Mouse (Mus musculus) Patski (cell line): ENCODE data around the gene Pdcd1. TPM values are rescaled to one million over a fixed set of nuclear protein-coding genes. Genes with fewer than 3 reads are reported as not detected.

Experiments used
- ATAC-seq: fragments of 100-300 bp; one replicate; pipeline ENCODE4 v1.8.0; 2021
- CTCF ChIA-PET: fragments of 350-600 bp; sonication (Branson Sonifier 250); formaldehyde crosslinking; loops from one replicate; lab custom pipeline; 2022; ENCODE audit warnings: inconsistent platforms; lab: Charles Lee
- POLR2A ChIA-PET: fragments of 350-600 bp; sonication (Branson Sonifier 250); formaldehyde crosslinking; loops from one replicate; lab custom pipeline; 2022; ENCODE audit warnings: antibody characterized with exemption, inconsistent platforms; lab: Charles Lee
- DNase-seq: peaks from one replicate; pipeline ENCODE4 v3.0.0-alpha.2; 2011; ENCODE audit warnings: low read depth, low spot score
- H3K27me3 ChIP-seq: fragments of 371-371 bp; one replicate; pipeline ENCODE4 v1.5.1; 2021
- CTCF ChIP-seq: fragments of 100-300 bp; IDR thresholded peaks from one replicate; pipeline ENCODE4 v1.5.1; 2021
- in situ Hi-C: fragments of 300-500 bp; cut with MboI; formaldehyde crosslinking; loops from 3 replicates; pipeline ENCODE4 v1.11.1; 2018; ENCODE audit warnings: low pct_unique_long_range_greater_than_20kb, mixed read lengths
- polyA plus RNA-seq: library from polyadenylated mRNA; unstranded; gene quantifications from one replicate; pipeline ENCODE4 v1.2.3, GENCODE M21; 2021

The Pdcd1 gene
- polyA plus RNA-seq, 1 experiment from 2014 or later, result not detected

- ChIA-PET CTCF (interaction anchor here (1.0 kb wide), 1 partner anchor 90 kb away, joined by 4 read pairs; no protein-coding TSS in a partner anchor), POLR2A (no interaction called here)
- ATAC-seq (no peak), DNase-seq (no peak)
- in situ Hi-C loops, result loop anchor here (5.0 kb wide), 1 partner anchor 89 kb away; no protein-coding TSS in a partner anchor
- no peaks in the 10 kb centered on the region for H3K27me3 ChIP-seq
- no peak for TF ChIP-seq CTCF
Measured at GRCm38 (mm10) chr1:93988786-93989185, 63.6 kb downstream of the Pdcd1 start.

Other genes with a start within 250 kb of the Pdcd1 start
- gene Ing5, start 248.6 kb downstream of the Pdcd1 start, polyA plus RNA-seq, result 10.4 TPM
- 34.9 TPM for gene D2hgdh, start 227.6 kb downstream of the Pdcd1 start, polyA plus RNA-seq
- not detected for gene Gal3st2, start 191.2 kb downstream of the Pdcd1 start, polyA plus RNA-seq
- 0.28 TPM for gene Gal3st2b, start 134.2 kb downstream of the Pdcd1 start, polyA plus RNA-seq
- gene Gal3st2c, start 62.0 kb downstream of the Pdcd1 start, polyA plus RNA-seq, result 0.06 TPM
- not detected for gene Neu4, start 32.1 kb downstream of the Pdcd1 start, polyA plus RNA-seq